Mouse (Mus musculus) bone marrow macrophage, adult 2 months (primary cell): Measurements from ENCODE around the gene Ppil3. TPM values are rescaled to one million over a fixed set of nuclear protein-coding genes. Genes with fewer than 3 reads are reported as not detected.

ENCODE experiments used
- H3K27ac ChIP-seq: 2 replicates; pipeline ENCODE4 v1.5.1; 2012; ENCODE audit warnings: low read depth, low read length; ENCODE audit not compliant: insufficient read depth
- H3K4me1 ChIP-seq: 2 replicates; pipeline ENCODE4 v1.6.1; 2012; ENCODE audit warnings: low read length; ENCODE audit not compliant: control insufficient read depth, insufficient read depth
- H3K4me3 ChIP-seq: 2 replicates; pipeline ENCODE4 v1.5.1; 2012; ENCODE audit warnings: mild to moderate bottlenecking, low read length, moderate library complexity; ENCODE audit not compliant: insufficient read depth
- CTCF ChIP-seq: IDR thresholded peaks from 2 replicates; pipeline ENCODE4 v1.5.1; 2012; ENCODE audit warnings: low read depth, mild to moderate bottlenecking, low read length, moderate library complexity
- POLR2A ChIP-seq: IDR thresholded peaks from 2 replicates; pipeline ENCODE4 v1.6.1; 2012; ENCODE audit warnings: mild to moderate bottlenecking, low read depth, low read length, borderline replicate concordance
- polyA plus RNA-seq: library from polyadenylated mRNA; stranded (reverse); fragments of >200 nt; gene quantifications from 2 replicates; pipeline ENCODE4 v1.2.4, GENCODE M21; 2012; ENCODE audit not compliant: missing spikeins, insufficient read depth, insufficient read length

Ppil3 gene
- 23.8 and 33.3 TPM in 2 replicates for polyA plus RNA-seq

- TF ChIP-seq CTCF: no peak
- Histone ChIP-seq H3K27ac (peak within 1 kb of the TSS; percentile 87), H3K4me3 (peak within 1 kb of the TSS; percentile 80), H3K4me1 (peaks cover 17% of the 10 kb centered on the region)
Observed at GRCm38 (mm10) chr1:58445143-58445722, at the start of gene Ppil3, which contains the start of gene Nif3l1. Ppil3 (minus strand) TSS chr1:58445486. Nif3l1 (plus strand) TSS chr1:58445151.

DNA sequence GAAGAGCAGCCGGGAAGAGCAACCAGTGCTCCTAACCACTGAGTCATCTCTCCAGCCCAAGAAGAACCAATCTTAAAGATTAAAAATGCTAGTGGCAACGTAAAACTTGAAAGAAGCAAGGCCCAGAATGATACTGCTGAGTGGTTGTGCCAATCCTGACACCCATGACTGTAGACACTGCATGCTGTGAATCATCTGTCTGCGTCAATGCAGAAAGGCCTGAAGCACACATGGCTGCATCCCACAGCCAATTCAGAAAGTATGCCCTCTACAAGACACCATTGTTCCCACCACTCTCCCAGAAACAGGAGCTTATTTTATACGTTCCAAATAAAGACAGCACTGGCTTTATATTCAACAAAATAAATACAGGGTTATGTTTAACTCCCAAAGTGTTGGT is 37.4 kb upstream of the Ppil3 start:
- H3K4me1 ChIP-seq: no peaks in the 10 kb centered on the region
- no peak overlapping the region for H3K27ac ChIP-seq
- no peak overlapping the region for H3K4me3 ChIP-seq
- TF ChIP-seq CTCF (no peak), POLR2A (no peak)

- no peak overlapping the region for H3K27ac ChIP-seq
- no peak for TF ChIP-seq CTCF
- no peak for TF ChIP-seq POLR2A
- no peak overlapping the region for H3K4me3 ChIP-seq
- H3K4me1 ChIP-seq: no peaks in the 10 kb centered on the region
Observed at GRCm38 (mm10) chr1:58475662-58476061, 30.4 kb upstream of the Ppil3 start.

DNA sequence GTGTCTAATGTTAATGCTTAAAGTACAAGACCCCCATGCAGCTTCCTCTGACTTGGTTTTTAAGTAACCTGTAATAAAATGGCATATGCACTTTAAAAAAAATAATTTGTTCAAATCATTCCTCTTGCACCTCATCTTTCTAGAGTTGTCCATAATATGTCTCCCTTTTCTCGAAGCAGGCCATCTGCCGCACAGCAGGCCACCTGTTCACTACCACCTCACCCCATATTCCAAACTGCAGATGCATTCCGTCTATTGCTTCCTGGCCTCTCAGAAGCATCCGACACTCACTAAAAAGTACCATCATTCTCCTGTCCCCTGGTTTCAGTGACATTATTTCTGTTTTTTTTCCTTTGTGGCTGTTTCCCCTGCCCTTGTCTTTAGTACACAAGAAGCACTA is 20.3 kb upstream of the Ppil3 start:
- TF ChIP-seq POLR2A (no peak), CTCF (no peak)
- no peaks in the 10 kb centered on the region for H3K4me1 ChIP-seq
- H3K4me3 ChIP-seq: no peak overlapping the region
- H3K27ac ChIP-seq: no peak overlapping the region

DNA sequence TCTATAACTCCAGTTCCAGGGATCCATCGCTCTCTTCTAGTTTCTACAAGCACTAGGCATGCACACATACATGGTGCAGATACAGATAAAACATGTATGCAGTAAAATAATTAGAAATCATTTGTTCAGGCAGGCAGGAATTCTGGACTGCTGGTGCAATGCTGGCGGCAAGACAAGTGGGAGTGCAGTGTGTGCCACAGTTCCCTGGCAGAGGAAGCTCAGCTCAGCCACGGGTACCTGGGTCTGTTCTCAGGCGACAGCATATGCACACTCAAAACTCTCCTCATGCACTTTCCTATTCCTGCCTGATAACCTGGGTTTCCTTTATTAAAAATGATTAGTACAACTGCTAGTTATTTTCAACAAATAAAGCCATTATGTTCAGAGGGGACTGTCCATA is 19.8 kb upstream of the Ppil3 start:
- TF ChIP-seq CTCF (no peak), POLR2A (no peak)
- H3K4me1 ChIP-seq: no peaks in the 10 kb centered on the region
- no peak overlapping the region for H3K4me3 ChIP-seq
- H3K27ac ChIP-seq: no peak overlapping the region

DNA sequence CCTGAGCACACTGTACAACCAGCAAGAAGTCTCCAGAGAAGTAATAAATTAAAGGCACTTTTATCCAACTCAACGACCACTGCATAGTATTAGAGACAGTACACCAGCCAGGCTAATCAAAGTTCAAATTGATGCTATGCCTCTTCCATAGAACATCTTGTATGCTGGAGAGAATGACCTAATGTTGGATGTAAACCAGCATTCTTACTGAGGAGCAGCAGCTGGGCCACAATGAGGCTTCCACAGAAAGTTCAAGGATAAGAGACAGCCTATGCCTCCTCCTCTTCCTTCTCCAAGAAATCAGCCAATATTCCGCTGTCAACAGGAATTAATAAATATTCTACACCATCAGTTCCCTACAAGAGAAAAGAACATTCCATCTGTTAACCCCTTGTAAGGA is 18.6 kb upstream of the Ppil3 start:
- TF ChIP-seq POLR2A: no peak
- no peak for TF ChIP-seq CTCF
- Histone ChIP-seq H3K27ac (no peak overlapping the region), H3K4me3 (no peak overlapping the region), H3K4me1 (no peaks in the 10 kb centered on the region)

DNA sequence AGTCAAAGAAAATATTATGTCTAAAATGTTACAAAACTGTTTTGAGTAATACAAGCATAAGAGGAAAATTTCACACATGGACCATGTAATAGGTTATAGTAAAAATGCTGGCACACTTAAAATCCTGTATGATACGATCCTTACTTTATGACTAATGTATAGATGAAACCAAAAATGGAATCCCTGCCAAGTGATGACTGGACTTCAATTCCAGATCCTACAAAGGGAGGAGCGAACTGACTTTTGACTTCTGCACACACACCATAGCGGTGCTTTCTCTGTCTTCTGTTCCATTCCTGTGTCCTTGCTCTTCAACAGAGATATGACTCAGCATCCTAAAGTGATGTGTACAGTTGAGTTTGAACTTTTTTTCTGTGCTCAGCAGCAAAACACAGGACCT is 15.3 kb upstream of the Ppil3 start:
- TF ChIP-seq CTCF (no peak), POLR2A (no peak)
- Histone ChIP-seq H3K27ac (no peak overlapping the region), H3K4me3 (no peak overlapping the region), H3K4me1 (no peaks in the 10 kb centered on the region)

GRCm38 (mm10) chr1:58458867-58459266 is 13.6 kb upstream of the Ppil3 start:
- Histone ChIP-seq H3K4me1 (0 out of 2 replicates have a peak, but pooled peaks cover 2% of the 10 kb centered on the region), H3K4me3 (no peak overlapping the region), H3K27ac (no peak overlapping the region)
- no peak for TF ChIP-seq POLR2A
- TF ChIP-seq CTCF: no peak

- H3K27ac ChIP-seq: no peak overlapping the region
- no peak for TF ChIP-seq CTCF
- 0 out of 2 replicates have a peak, but pooled peaks cover 2% of the 10 kb centered on the region for H3K4me1 ChIP-seq
- no peak overlapping the region for H3K4me3 ChIP-seq
Observed at GRCm38 (mm10) chr1:58458175-58458574, 12.9 kb upstream of the Ppil3 start.

- TF ChIP-seq CTCF (no peak), POLR2A (no peak)
- Histone ChIP-seq H3K4me3 (no peak overlapping the region), H3K4me1 (peaks cover 14% of the 10 kb centered on the region), H3K27ac (no peak overlapping the region)
Observed at GRCm38 (mm10) chr1:58454316-58454715, 9.0 kb upstream of the Ppil3 start.

DNA sequence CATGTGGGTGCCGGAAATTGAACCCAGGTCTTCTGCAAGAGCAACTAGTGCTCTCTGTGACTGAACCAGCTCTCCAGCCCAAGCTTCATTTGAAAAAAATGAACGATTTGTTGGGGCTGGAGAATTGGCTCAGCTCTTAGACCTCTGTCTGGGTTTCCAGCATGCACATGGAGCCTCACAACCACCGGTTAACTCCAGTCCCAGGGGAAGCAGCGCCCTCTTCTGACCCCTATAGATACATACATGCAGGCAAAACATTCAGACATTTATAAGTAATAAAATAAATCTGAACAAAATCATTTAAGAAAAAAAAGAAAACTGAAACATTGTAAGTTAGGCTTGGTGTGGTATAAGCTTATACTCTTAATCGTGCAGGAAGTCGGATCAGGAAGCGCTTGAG is 3.1 kb upstream of the Ppil3 start:
- TF ChIP-seq POLR2A: no peak
- TF ChIP-seq CTCF: peak; percentile 25; the same call in 1 of the 2 replicates
- Histone ChIP-seq H3K4me1 (peaks cover 28% of the 10 kb centered on the region), H3K27ac (no peak overlapping the region), H3K4me3 (no peak overlapping the region)
